Mouse (Mus musculus) erythroblast, adult 5-6 weeks (primary cell): ENCODE results near the gene Zim1. TPM values are rescaled to one million over a fixed set of nuclear protein-coding genes. Genes with fewer than 3 reads are reported as not detected.

Experiments
- ATAC-seq: replicated peaks from 2 replicates; pipeline ENCODE4 v1.8.0; 2016; ENCODE audit warnings: moderate number of reproducible peaks, mild to moderate bottlenecking, moderate TSS enrichment, inconsistent platforms; ENCODE audit not compliant: poor library complexity, low FRiP score, severe bottlenecking
- total RNA-seq, 2 experiments: library from RNA; stranded (forward) in 1 of 2; stranded (reverse) in 1 of 2; fragments of 150-400 nt in 1 of 2; fragments of 200-764, 138-1000 nt in 1 of 2; gene quantifications; 2 replicates each; pipeline versions ENCODE4 v1.2.3 to v1.2.4; 2015 to 2017; ENCODE audit warnings: low replicate concordance in 2 of 2

Gene Zim1
- total RNA-seq (2015; ENCODE audit: low replicate concordance) (not detected in 2 replicates), total RNA-seq (2017; ENCODE audit: low replicate concordance) (not detected in 2 replicates)

DNA sequence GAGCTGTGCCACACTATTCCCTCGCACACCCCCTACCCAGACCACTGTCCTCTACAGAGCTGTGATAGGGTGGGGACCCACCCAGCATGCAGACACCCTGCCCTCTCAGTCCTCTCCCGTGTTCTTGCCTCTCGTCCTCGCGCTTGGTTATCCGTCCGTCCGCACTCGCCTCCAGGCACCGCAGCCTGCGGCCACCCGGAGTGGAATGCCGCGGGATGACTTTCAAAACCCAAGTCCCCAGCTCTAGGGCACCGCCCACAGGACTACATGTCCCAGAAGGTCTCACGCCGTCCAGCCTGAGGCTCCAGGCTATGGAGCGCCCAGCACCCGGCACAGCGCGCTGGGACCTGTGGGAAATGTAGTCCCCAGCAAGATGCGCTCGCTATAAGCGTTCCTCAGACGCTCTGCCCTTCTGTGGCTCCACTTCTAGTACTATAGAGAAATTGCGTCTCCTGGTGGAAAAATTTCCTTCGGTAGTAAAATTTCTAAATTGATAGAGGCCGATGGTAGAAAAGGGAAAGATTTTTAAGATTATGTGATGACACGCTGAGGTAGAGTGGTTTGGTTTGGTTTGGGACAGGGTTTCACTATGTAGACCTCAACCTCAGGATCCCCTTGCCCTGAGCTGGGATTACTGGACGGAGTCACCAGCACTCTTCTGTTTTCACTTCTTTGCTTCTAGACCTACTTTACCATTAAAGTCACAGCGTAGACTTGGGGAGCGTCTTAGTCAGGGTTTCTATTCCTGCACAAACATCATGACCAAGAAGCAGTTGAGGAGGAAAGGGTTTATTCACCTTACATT lies at the start of gene Zim1:
Gene Zim1 (minus strand): TSS at position 210 of the 805 bp plus-strand sequence.
- no peak for ATAC-seq

DNA sequence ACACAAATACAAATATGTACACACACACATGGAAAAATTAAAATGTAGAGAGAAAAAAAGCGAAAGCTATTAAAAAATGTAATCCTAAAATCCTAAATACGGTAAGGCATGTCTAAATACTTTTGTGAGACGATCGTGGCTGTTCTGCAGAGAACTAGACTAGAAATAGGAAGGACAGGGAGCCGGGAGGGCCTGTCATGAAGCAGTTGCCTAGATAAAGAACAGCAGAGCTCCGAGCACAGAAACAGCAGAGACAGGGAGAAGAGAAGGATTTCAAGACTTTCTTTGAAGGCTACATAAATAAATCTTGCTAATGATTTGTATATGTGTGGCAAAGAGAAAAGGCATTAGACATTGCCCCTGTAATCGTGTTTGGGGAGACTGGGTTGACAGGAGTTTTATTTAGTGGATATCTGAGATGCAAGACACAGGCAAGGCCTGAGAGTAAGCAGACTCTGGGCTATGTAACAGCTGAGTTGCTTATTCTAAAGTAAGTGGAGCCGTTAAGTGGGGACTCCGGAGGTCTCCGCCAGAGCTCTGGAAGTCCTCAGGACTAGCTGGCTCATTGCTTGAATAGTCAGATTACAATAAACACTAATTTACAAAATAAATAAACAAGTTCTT lies 48.1 kb upstream of the Zim1 start:
- no peak for ATAC-seq

DNA sequence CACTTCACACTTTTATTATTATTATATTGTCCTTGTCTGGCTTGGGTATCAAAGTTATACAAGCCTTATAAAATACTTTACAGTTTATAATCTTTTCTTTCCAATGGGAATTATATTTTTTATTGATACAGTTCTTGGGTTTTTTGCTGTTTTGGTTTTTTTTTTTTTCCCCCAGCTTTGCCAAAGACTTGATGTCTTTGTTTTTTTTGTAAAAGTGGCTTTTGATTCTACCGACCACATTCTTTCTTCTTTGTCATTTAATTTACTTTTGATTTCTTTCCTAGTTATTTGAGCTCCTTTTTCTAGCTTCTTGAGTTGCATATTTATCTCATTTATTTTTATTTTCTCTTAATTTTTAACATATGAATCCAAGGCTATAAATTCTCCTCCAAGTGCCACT lies 39.8 kb upstream of the Zim1 start:
- ATAC-seq, result no peak

- ATAC-seq, result no peak
Observed at GRCm38 (mm10) chr7:6731930-6732329, 35.7 kb upstream of the Zim1 start.

GRCm38 (mm10) chr7:6731373-6731772 lies 35.1 kb upstream of the Zim1 start:
- no peak for ATAC-seq

- no peak for ATAC-seq
Observed at GRCm38 (mm10) chr7:6730801-6731200, 34.6 kb upstream of the Zim1 start.

DNA sequence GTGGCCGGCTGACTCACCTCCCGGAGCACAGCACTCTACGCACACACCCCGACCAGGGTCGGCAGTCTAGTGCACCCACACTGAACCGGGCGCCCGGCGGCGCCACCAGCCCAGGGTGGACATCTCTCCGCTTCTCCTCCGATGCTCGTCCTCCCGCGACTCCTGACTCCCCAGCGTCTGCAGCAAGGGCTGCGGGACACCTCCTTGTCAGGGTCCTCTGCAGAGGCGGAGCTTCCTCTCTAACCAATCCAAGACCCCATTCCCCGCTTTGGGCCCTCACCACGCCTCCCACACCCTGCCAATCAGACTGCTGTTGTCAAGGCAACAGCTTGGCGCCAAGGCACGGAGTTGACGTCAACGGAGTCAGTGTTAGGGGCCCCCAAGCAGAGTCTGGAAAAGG lies 34.0 kb upstream of the Zim1 start, which contains the start of the genes Peg3 and Usp29:
Gene Peg3 (minus strand): TSS at position 191 of the 400 bp plus-strand sequence.
Gene Usp29 (plus strand): TSS at position 338 of the 400 bp plus-strand sequence.
- ATAC-seq, result no peak

DNA sequence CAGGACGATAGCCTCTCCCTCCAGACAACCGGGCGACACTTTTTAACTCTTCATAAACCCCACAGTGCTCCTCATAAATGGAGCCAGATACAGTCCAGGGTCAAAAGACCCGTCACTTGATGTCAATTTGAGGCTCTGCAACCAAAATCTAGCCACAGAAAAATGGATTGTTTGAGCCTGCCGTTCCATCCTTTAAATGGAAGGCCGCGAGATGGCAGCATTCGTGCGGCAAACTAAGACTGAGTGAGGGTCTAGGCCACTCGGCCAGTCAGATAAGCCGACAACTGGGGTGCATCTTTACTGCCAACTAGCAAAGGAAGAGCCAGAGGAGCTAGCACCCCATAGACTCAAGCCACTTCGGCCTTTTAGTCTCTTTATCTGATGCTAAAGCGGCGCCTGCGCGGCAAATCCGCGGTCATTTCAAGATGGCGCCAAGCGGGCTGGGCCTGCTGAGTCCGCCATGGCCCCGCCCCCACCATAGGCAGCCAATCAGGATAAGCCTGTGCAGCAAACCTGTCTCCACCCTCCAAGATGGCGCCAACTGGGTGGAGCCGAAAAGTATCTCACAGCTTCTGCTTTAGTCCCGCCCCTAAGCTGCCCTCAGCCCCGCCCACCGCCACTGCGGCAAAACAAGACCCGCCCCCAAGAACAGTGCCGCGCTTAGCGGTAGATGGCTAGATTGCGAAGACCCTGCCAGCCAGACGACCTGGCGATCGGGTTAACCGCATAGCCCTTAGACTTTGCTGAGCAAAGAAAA lies 33.0 kb upstream of the Zim1 start:
- no peak for ATAC-seq

- ATAC-seq, result no peak
Observed at GRCm38 (mm10) chr7:6728263-6728931, 32.1 kb upstream of the Zim1 start.

DNA sequence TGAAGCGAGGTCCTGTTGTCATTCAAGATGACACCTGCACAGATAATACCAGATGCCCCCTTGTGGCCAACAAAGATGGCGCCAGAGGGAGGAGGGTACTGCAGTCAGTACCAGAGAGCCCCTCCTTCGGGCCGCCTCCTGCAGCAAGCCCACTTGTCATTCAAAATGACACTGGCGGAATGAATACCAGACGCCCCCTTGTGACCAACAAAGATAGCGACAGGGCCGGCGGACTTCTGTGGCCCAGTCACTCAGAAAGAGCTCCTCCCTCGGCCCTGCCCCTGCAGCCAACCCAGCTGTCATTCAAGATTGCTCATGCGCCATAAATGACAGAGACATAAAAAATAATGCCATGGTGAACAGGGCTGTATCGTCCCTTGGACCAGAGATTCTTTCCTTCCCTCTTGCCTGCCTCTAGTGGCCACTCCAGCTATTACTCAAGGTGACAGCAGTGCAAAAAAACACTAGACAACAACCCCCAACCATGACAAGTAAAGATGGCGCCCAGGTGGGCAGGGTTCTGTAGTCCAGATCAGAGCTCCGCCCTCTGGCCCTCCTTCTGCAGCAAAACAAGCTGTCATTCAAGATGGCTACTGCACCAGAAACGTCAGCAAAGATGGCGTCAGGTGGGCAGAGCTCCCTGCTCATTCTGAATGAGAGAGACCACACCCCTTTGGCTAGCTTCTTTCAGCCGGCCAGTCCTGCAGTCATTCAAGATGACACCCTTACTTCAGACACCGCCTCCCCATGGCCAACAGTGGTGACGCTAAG lies 31.3 kb upstream of the Zim1 start:
- no peak for ATAC-seq

- ATAC-seq, result no peak
Observed at GRCm38 (mm10) chr7:6709396-6709795, 13.1 kb upstream of the Zim1 start.

DNA sequence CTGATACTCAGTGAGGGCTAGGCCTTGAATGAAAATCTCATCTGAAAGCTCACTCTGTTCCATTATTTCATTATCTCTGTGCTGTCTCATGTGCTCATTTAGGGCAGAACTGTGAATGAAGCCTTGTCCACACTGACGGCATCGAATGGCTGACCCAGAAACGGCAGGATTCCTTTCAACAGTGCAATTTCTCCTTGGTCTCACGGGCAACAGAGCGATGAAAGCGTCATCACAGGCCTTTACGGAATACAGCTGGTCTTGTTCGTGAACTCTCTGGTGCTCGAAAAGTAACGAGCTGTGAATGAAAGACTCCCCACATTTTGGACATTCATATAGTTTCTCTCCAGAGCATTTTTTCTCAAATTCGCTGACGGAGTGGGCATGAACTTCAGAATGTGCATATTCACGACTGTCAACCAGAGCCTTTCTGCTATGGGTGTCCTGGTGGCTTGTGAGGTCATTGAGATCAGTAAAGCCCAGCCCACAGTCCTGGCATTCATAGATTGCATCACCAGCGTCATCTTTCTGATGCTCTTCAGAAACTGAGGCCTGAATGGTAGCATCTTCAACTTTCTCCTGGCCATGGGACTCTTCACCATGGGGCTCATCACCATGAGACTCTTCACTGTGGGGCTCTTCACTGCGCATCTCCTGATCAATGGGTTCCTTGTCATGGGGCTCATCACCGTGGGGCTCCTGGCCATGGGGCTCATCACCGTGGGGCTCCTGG lies 12.4 kb upstream of the Zim1 start:
- ATAC-seq, result no peak

GRCm38 (mm10) chr7:6707416-6708015 lies 11.3 kb upstream of the Zim1 start:
- no peak for ATAC-seq

DNA sequence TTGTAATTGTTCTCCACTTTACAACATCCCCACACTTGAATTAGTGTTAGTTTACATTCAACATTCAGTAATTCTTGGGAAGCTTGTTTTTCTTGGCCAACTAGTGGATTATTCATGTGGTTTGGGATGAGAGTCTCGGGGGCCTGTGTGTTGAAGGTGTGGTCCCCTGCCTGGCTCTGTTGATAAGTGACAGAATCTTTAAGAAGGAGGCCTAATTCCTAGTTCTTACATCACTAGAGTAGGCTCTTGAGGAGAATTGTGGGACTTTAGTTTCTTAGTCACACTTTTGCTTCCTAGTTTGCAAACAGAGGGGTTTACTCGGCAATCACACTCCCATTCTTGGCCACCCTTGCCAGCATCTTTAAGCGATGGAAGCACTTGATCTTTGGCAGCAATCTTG lies 3.0 kb upstream of the Zim1 start:
- no peak for ATAC-seq

GRCm38 (mm10) chr7:6685511-6685910 lies 10.7 kb downstream of the Zim1 start:
- ATAC-seq, result no peak

GRCm38 (mm10) chr7:6666726-6667125 lies 29.5 kb downstream of the Zim1 start:
- no peak for ATAC-seq

DNA sequence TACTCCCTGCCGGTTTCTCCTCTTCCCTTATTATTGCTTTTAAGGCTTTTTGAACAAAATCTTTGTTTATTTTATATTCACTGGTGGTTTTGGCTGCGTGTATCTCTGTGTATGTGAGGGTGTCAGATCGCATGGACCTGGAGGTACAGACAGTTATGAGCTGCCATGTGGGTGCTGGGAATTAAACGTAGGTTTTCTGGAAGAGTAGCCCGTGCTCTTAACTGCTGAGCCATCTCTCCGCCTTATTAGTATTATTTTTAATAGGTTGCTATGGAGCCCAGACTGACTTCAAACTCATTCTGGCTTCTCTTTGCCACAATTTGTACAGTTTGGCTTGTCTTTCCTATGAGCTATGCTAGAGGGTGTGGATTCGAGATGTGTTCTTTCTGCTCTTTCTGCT lies 32.8 kb downstream of the Zim1 start:
- no peak for ATAC-seq

DNA sequence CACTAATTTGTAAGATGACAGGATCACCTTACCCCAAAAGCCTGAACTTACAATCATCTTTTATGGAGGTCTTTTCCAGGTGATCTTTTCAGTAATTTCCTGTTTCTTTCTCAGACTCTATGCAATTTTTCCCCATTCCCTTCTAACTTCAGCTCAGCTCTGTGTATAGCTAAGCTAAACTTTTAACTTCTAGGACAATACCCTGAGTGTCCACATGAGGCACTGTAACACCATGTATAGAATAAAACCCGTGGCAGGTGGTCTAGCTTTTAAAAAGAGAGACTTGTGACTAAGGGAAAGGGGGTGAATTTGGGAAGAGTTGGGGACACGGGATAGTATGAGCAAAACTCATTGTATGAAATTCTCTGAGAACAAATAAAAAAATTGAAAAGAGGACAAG lies 36.6 kb downstream of the Zim1 start:
- no peak for ATAC-seq
